Mouse (Mus musculus): ENCODE results near the gene Phactr1. TPM values are rescaled to one million over a fixed set of nuclear protein-coding genes. Genes with fewer than 3 reads are reported as not detected.

Phactr1 gene
- polyA plus RNA-seq, 2 experiments = 3.6 to 6.7 TPM

GRCm38 (mm10) chr13:42681299-42681698 lies 876 bp downstream of the Phactr1 start:
- 0 out of 2 replicates have a peak, but pooled peaks cover 5% of the 10 kb centered on the region for H3K27me3 ChIP-seq (ENCODE audit: control insufficient read depth, insufficient read depth, low read length)
- no peaks in the 10 kb centered on the region for H3K36me3 ChIP-seq (ENCODE audit: control insufficient read depth, insufficient read depth, low read length)
- no peak overlapping the region for H3K27ac ChIP-seq (replicated peaks; ENCODE audit: low read depth, low read length)
- no peak overlapping the region for H3K9ac ChIP-seq (ENCODE audit: low read depth, low read length, severe bottlenecking)
- ATAC-seq (ENCODE audit: low FRiP score, low read depth) (no peak), DNase-seq (ENCODE audit: low spot score) (no peak)
- H3K4me2 ChIP-seq (replicated peaks; ENCODE audit: low read depth, low read length, severe bottlenecking) = no peak overlapping the region
- H3K9me3 ChIP-seq (ENCODE audit: control insufficient read depth, low read length) = no peaks in the 10 kb centered on the region
- no peak overlapping the region for H3K4me3 ChIP-seq (replicated peaks; ENCODE audit: low read length)
- 82% methylated on average over 9 of the region's 9 CpGs for WGBS
- no peaks in the 10 kb centered on the region for H3K4me1 ChIP-seq (ENCODE audit: control insufficient read depth, insufficient read depth, low read length)
- TF ChIP-seq POLR2A (IDR thresholded peaks at IDR 0.05; ENCODE audit: borderline replicate concordance, extremely low read depth, insufficient read depth, insufficient read length) = no peak

- no peak overlapping the region for H3K4me3 ChIP-seq (replicated peaks; ENCODE audit: low read length)
- 88% methylated on average over 7 of the region's 7 CpGs for WGBS
- H3K9ac ChIP-seq (ENCODE audit: low read depth, low read length, severe bottlenecking) = no peak overlapping the region
- TF ChIP-seq POLR2A (IDR thresholded peaks at IDR 0.05; ENCODE audit: borderline replicate concordance, extremely low read depth, insufficient read depth, insufficient read length) = no peak
- DNase-seq (ENCODE audit: low spot score) = no peak
- no peaks in the 10 kb centered on the region for H3K36me3 ChIP-seq (ENCODE audit: control insufficient read depth, insufficient read depth, low read length)
- no peak overlapping the region for H3K4me2 ChIP-seq (replicated peaks; ENCODE audit: low read depth, low read length, severe bottlenecking)
- no peaks in the 10 kb centered on the region for H3K4me1 ChIP-seq (ENCODE audit: control insufficient read depth, insufficient read depth, low read length)
- H3K9me3 ChIP-seq (ENCODE audit: control insufficient read depth, low read length) = no peaks in the 10 kb centered on the region
- ATAC-seq (ENCODE audit: low FRiP score, low read depth) = no peak
- H3K27ac ChIP-seq (replicated peaks; ENCODE audit: low read depth, low read length) = no peak overlapping the region
- H3K27me3 ChIP-seq (ENCODE audit: control insufficient read depth, insufficient read depth, low read length) = 0 out of 2 replicates have a peak, but pooled peaks cover 5% of the 10 kb centered on the region
Observed at GRCm38 (mm10) chr13:42684181-42684580, 3.8 kb downstream of the Phactr1 start.

- Histone ChIP-seq H3K27ac (replicated peaks; ENCODE audit: low read depth, low read length) (no peak overlapping the region), H3K4me2 (replicated peaks; ENCODE audit: low read depth, low read length, severe bottlenecking) (no peak overlapping the region), H3K9me3 (ENCODE audit: control insufficient read depth, low read length) (no peaks in the 10 kb centered on the region), H3K27me3 (ENCODE audit: control insufficient read depth, insufficient read depth, low read length) (no peaks in the 10 kb centered on the region), H3K9ac (ENCODE audit: low read depth, low read length, severe bottlenecking) (no peak overlapping the region), H3K4me1 (ENCODE audit: control insufficient read depth, insufficient read depth, low read length) (no peaks in the 10 kb centered on the region), H3K4me3 (replicated peaks; ENCODE audit: low read length) (no peak overlapping the region), H3K36me3 (ENCODE audit: control insufficient read depth, insufficient read depth, low read length) (no peaks in the 10 kb centered on the region)
- 69% methylated on average over 4 of the region's 4 CpGs for WGBS
- ATAC-seq (ENCODE audit: low FRiP score, low read depth) (no peak), DNase-seq (ENCODE audit: low spot score) (no peak)
- no peak for TF ChIP-seq POLR2A (IDR thresholded peaks at IDR 0.05; ENCODE audit: borderline replicate concordance, extremely low read depth, insufficient read depth, insufficient read length)
Observed at GRCm38 (mm10) chr13:42692233-42692632, 11.8 kb downstream of the Phactr1 start.

- no peaks in the 10 kb centered on the region for H3K27me3 ChIP-seq (ENCODE audit: control insufficient read depth, insufficient read depth, low read length)
- WGBS = 72% methylated on average over 5 of the region's 5 CpGs
- no peak for DNase-seq (ENCODE audit: low spot score)
- H3K9me3 ChIP-seq (ENCODE audit: control insufficient read depth, low read length) = no peaks in the 10 kb centered on the region
- H3K4me2 ChIP-seq (replicated peaks; ENCODE audit: low read depth, low read length, severe bottlenecking) = no peak overlapping the region
- no peak overlapping the region for H3K27ac ChIP-seq (replicated peaks; ENCODE audit: low read depth, low read length)
- no peak for TF ChIP-seq POLR2A (IDR thresholded peaks at IDR 0.05; ENCODE audit: borderline replicate concordance, extremely low read depth, insufficient read depth, insufficient read length)
- H3K4me1 ChIP-seq (ENCODE audit: control insufficient read depth, insufficient read depth, low read length) = no peaks in the 10 kb centered on the region
- no peaks in the 10 kb centered on the region for H3K36me3 ChIP-seq (ENCODE audit: control insufficient read depth, insufficient read depth, low read length)
- H3K9ac ChIP-seq (ENCODE audit: low read depth, low read length, severe bottlenecking) = no peak overlapping the region
- no peak overlapping the region for H3K4me3 ChIP-seq (replicated peaks; ENCODE audit: low read length)
- no peak for ATAC-seq (ENCODE audit: low FRiP score, low read depth)
Observed at GRCm38 (mm10) chr13:42696641-42697040, 16.2 kb downstream of the Phactr1 start.

- Histone ChIP-seq H3K4me1 (ENCODE audit: control insufficient read depth, insufficient read depth, low read length) (no peaks in the 10 kb centered on the region), H3K4me2 (replicated peaks; ENCODE audit: low read depth, low read length, severe bottlenecking) (no peak overlapping the region), H3K36me3 (ENCODE audit: control insufficient read depth, insufficient read depth, low read length) (no peaks in the 10 kb centered on the region), H3K9ac (ENCODE audit: low read depth, low read length, severe bottlenecking) (no peak overlapping the region), H3K27ac (replicated peaks; ENCODE audit: low read depth, low read length) (no peak overlapping the region), H3K4me3 (replicated peaks; ENCODE audit: low read length) (no peak overlapping the region), H3K27me3 (ENCODE audit: control insufficient read depth, insufficient read depth, low read length) (peaks cover 32% of the 10 kb centered on the region), H3K9me3 (ENCODE audit: control insufficient read depth, low read length) (no peaks in the 10 kb centered on the region)
- no peak for TF ChIP-seq POLR2A (IDR thresholded peaks at IDR 0.05; ENCODE audit: borderline replicate concordance, extremely low read depth, insufficient read depth, insufficient read length)
- ATAC-seq (ENCODE audit: low FRiP score, low read depth) (no peak), DNase-seq (ENCODE audit: low spot score) (no peak)
- 9% methylated on average over 11 of the region's 11 CpGs for WGBS
Observed at GRCm38 (mm10) chr13:42709148-42709547, 28.7 kb downstream of the Phactr1 start.
